Mouse (Mus musculus) kidney, adult 2 months (tissue): ENCODE data around the gene Hip1. TPM values are rescaled to one million over a fixed set of nuclear protein-coding genes. Genes with fewer than 3 reads are reported as not detected.

Source experiments
- DNase-seq: peaks from one replicate; pipeline ENCODE4 v3.0.0; 2021
- H3K27ac ChIP-seq: fragments of 200-500 bp; 2 replicates; pipeline ENCODE4 v1.5.1; 2012; ENCODE audit warnings: low read depth, low read length, control low read depth, inconsistent platforms; ENCODE audit not compliant: insufficient read depth
- H3K27me3 ChIP-seq: fragments of 200-500 bp; replicated peaks from 2 replicates; pipeline ENCODE4 v1.6.1; 2012; ENCODE audit warnings: mild to moderate bottlenecking, moderate library complexity, low read length, inconsistent platforms; ENCODE audit not compliant: control insufficient read depth, insufficient read depth
- H3K36me3 ChIP-seq: fragments of 200-500 bp; 2 replicates; pipeline ENCODE4 v1.6.1; 2012; ENCODE audit warnings: mild to moderate bottlenecking, moderate library complexity, low read length, inconsistent platforms; ENCODE audit not compliant: control insufficient read depth, insufficient read depth
- H3K4me1 ChIP-seq: fragments of 200-500 bp; 2 replicates; pipeline ENCODE4 v1.6.1; 2011; ENCODE audit warnings: low read length; ENCODE audit not compliant: control insufficient read depth, insufficient read depth
- H3K4me3 ChIP-seq: fragments of 200-500 bp; 2 replicates; pipeline ENCODE4 v1.5.1; 2011; ENCODE audit warnings: mild to moderate bottlenecking, low read depth, low read length, control low read depth; ENCODE audit not compliant: insufficient read depth
- CTCF ChIP-seq: fragments of 200-500 bp; conservative IDR thresholded peaks from 2 replicates; pipeline ENCODE4 v1.5.1; 2011; ENCODE audit warnings: low read depth, mild to moderate bottlenecking, control low read depth, low read length, moderate library complexity, mixed read lengths; ENCODE audit not compliant: insufficient read depth, insufficient read length
- POLR2A ChIP-seq: fragments of 200-500 bp; IDR thresholded peaks from one replicate; pipeline ENCODE4 v1.6.1; 2011; ENCODE audit warnings: low read depth, low read length, control low read depth
- WGBS: fragments of 180-500 bp; shearing (Covaris S2); methylation state at CpG from one replicate; pipeline ENCODE4 v1.1.7; 2018; 5-methylcytosine and 5-hydroxymethylcytosine counted together
- polyA plus RNA-seq: library from polyadenylated mRNA; depleted of rRNA; stranded (reverse); fragments of >200 nt; gene quantifications from 2 replicates; pipeline ENCODE4 v1.2.3, GENCODE M21; 2012

Gene Hip1
- polyA plus RNA-seq, 1 experiment = 14.1 TPM

GRCm38 (mm10) chr5:135445755-135446154 lies 99.2 kb downstream of the Hip1 start:
- no peak for TF ChIP-seq CTCF
- TF ChIP-seq POLR2A = no peak
- Histone ChIP-seq H3K36me3 (no peaks in the 10 kb centered on the region), H3K4me1 (no peaks in the 10 kb centered on the region), H3K27ac (no peak overlapping the region), H3K27me3 (no peaks in the 10 kb centered on the region), H3K4me3 (no peak overlapping the region)
- DNase-seq = no peak
- WGBS = 87% methylated on average over 8 of the region's 8 CpGs

GRCm38 (mm10) chr5:135442430-135442829 lies 102.5 kb downstream of the Hip1 start:
- Histone ChIP-seq H3K4me1 (no peaks in the 10 kb centered on the region), H3K4me3 (no peak overlapping the region), H3K36me3 (no peaks in the 10 kb centered on the region), H3K27ac (no peak overlapping the region), H3K27me3 (no peaks in the 10 kb centered on the region)
- TF ChIP-seq POLR2A (no peak), CTCF (no peak)
- DNase-seq = peak; percentile 55
- 46% methylated on average over 7 of the region's 7 CpGs for WGBS

GRCm38 (mm10) chr5:135435039-135435438 lies 109.9 kb downstream of the Hip1 start:
- H3K27ac ChIP-seq = no peak overlapping the region
- H3K4me1 ChIP-seq = no peaks in the 10 kb centered on the region
- no peaks in the 10 kb centered on the region for H3K36me3 ChIP-seq
- WGBS = 94% methylated on average over 10 of the region's 10 CpGs
- no peak for TF ChIP-seq POLR2A
- no peak overlapping the region for H3K4me3 ChIP-seq
- H3K27me3 ChIP-seq = no peaks in the 10 kb centered on the region
- no peak for DNase-seq

DNA sequence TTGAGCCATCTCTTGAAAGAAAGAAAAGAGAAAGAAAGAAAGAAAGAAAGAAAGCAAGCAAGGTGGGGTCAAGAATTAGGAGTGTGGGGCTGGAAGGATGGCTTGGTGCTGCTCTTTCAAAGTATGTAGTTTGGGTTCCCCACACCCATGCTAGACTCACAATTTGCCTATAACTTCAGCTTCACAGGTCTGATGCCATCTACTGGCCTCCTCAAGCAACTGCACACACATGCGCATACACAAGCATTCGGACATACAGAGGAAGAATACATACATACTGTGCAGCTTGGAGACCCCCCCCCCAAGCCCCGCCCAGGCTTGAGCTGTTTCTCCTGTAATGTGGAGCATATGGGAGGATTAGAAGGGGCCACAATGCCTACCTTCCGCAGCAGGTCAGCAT lies 111.1 kb downstream of the Hip1 start:
- H3K4me1 ChIP-seq = no peaks in the 10 kb centered on the region
- H3K27ac ChIP-seq = no peak overlapping the region
- no peak overlapping the region for H3K4me3 ChIP-seq
- no peaks in the 10 kb centered on the region for H3K27me3 ChIP-seq
- WGBS = 100% methylated on average over 4 of the region's 4 CpGs
- TF ChIP-seq CTCF (no peak), POLR2A (no peak)
- H3K36me3 ChIP-seq = no peaks in the 10 kb centered on the region
- DNase-seq = no peak

GRCm38 (mm10) chr5:135431111-135431510 lies 113.8 kb downstream of the Hip1 start:
- TF ChIP-seq POLR2A (no peak), CTCF (no peak)
- no peak overlapping the region for H3K27ac ChIP-seq
- H3K27me3 ChIP-seq = no peaks in the 10 kb centered on the region
- H3K4me3 ChIP-seq = no peak overlapping the region
- no peak for DNase-seq
- no peaks in the 10 kb centered on the region for H3K36me3 ChIP-seq
- no peaks in the 10 kb centered on the region for H3K4me1 ChIP-seq
- 68% methylated on average over 6 of the region's 6 CpGs for WGBS

DNA sequence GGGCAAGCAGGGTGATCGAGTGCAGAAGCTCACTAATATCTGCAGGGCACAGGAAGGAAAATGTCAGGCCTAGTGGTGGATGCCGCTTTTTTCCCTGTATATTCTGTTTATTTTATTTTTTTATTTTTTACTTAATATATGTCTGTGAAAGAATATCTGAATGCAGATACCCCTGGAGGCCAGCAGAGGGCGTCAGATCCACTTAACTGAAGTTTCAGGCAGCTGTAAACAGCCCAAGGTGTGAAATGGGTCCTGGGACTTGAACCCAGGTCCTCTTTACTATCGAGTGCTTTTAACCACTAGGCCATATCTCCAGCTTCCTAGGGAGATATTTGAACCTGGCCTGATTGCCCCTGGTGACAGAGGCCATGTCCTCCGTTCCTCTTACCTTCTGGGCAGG lies 116.1 kb downstream of the Hip1 start:
- Histone ChIP-seq H3K4me1 (no peaks in the 10 kb centered on the region), H3K36me3 (no peaks in the 10 kb centered on the region), H3K27me3 (no peaks in the 10 kb centered on the region), H3K27ac (no peak overlapping the region), H3K4me3 (no peak overlapping the region)
- no peak for TF ChIP-seq POLR2A
- peak; percentile 48 for TF ChIP-seq CTCF
- DNase-seq = no peak
- 73% methylated on average over 5 of the region's 5 CpGs for WGBS

DNA sequence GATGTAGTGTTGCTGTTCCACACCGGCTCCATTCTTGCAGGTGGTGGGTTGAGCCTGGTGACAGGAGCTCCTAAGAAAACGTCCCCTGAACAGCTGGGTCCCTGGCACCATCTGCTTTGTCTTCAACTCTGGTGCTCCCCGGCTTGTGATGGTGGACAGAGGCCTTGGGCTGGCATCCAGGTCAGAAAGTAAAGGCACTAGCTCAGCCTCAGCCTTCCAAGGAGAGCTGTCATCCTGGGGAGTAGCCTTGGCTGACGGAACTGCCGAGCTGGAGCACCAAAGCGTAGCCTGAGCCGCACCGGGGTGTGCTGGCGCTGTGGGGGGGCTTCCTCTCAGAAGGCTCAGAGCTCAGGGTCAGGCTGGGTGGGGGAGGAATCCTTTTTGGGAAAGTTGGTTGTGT lies 134.7 kb downstream of the Hip1 start:
- Histone ChIP-seq H3K27me3 (no peaks in the 10 kb centered on the region), H3K4me3 (no peak overlapping the region), H3K4me1 (no peaks in the 10 kb centered on the region), H3K27ac (no peak overlapping the region), H3K36me3 (no peaks in the 10 kb centered on the region)
- no peak for DNase-seq
- TF ChIP-seq POLR2A = no peak
- TF ChIP-seq CTCF = no peak
- WGBS = 83% methylated on average over 9 of the region's 9 CpGs

GRCm38 (mm10) chr5:135408114-135408513 lies 136.8 kb downstream of the Hip1 start:
- Histone ChIP-seq H3K36me3 (no peaks in the 10 kb centered on the region), H3K4me1 (no peaks in the 10 kb centered on the region), H3K4me3 (no peak overlapping the region), H3K27ac (no peak overlapping the region), H3K27me3 (no peaks in the 10 kb centered on the region)
- DNase-seq = no peak
- TF ChIP-seq POLR2A (no peak), CTCF (no peak)
- WGBS = 90% methylated on average over 4 of the region's 4 CpGs
